ENCODE assay signal across 10 mouse cellular contexts in the genomic region with DNA sequence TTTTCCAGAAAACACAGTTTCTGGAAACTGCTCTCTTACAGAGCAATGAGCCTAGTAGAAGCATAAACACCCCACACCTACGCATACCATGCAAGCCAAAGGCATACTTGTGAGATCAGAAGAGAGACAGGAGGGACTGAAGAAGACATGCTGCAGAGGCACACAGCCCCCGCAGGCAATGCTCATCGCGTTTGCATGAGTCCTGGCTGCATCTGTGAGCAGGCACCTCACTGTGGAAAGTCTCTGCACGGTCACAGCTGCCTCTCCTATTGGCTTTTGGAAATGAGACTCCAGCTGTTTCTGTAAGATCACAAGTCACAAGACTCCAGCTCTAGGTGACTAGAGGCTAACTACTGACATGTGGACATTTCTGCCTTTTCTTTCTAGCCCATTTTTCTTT. TPM values are rescaled to one million over a fixed set of nuclear protein-coding genes. Genes with fewer than 3 reads are reported as not detected.
DNase-seq lines count a peak whose midpoint lies in the region; ATAC-seq and TF ChIP-seq lines count a peak whose summit lies in the region.
"Had no signal": no experiment of that assay in that cellular context is flagged by ENCODE, and none has a peak within 500 bp of the region (broad histone marks: within the 10 kb centered on the region; RNA-seq: fewer than 3 reads in every experiment).

No protein-coding gene starts in this region.

- 15% methylated on average over 5 of the region's 5 CpGs for WGBS in olfactory bulb, adult 2 months

- intact Hi-C loops in left cerebral cortex, postnatal 4 days (cut with DNase I) = no loop called here

- TF ChIP-seq POLR2A in olfactory bulb, adult 2 months (IDR thresholded peaks at IDR 0.05; ENCODE audit: insufficient read depth, low read depth, low read length) = no peak

- H3K4me3 ChIP-seq in olfactory bulb, adult 2 months (ENCODE audit: insufficient read depth, low read depth, low read length) = no peak overlapping the region
- H3K4me3 ChIP-seq: neural tube, embryonic 13.5 days had no signal

- DNase-seq in left cerebral cortex, adult 11 months (ENCODE audit: low spot score) = peak; percentile 43
- no peak for DNase-seq in left cerebral cortex, postnatal 4 days
- DNase-seq in NIH3T3 (ENCODE audit: low read depth) = peak; percentile 38
- DNase-seq in gonadal fat pad, adult 2 months (ENCODE audit: low read depth) = peak; percentile 36
- no peak for DNase-seq in lung, postnatal 10 days
- DNase-seq: cerebellum, adult 11-12 months had no signal

- H3K27ac ChIP-seq in olfactory bulb, adult 2 months (ENCODE audit: insufficient read depth, low read depth, low read length) = 0 out of 2 replicates have a peak overlapping the region, but pooled peaks have one; percentile 77
- H3K27ac ChIP-seq: neural tube, embryonic 13.5 days had no signal

- H3K4me1 ChIP-seq in olfactory bulb, adult 2 months (ENCODE audit: control insufficient read depth, insufficient read depth, low read length) = peaks cover 6% of the 10 kb centered on the region
- H3K4me1 ChIP-seq: neural tube, embryonic 13.5 days had no signal

- TF ChIP-seq CTCF in olfactory bulb, adult 2 months (IDR thresholded peaks at IDR 0.05; ENCODE audit: insufficient read depth, low read depth, low read length) = no peak

- no peak for ATAC-seq in erythroid progenitor cell, adult 5-6 weeks (replicated peaks; ENCODE audit: low FRiP score, poor library complexity, severe bottlenecking)

RNA-seq across cellular contexts. Expression of gene Gm9844, which starts 11.9 kb away (rescaled TPM):
- 1 to 10 TPM; 3.1 to 7.4 TPM for total RNA-seq in left cerebral cortex, postnatal 4 days (2021)
- polyA plus RNA-seq in gonadal fat pad, adult 2 months (2012; rRNA removed) = 2.1 and 2.2 TPM in 2 replicates
- polyA plus RNA-seq in olfactory bulb, adult 2 months (2012; ENCODE audit: insufficient read depth, insufficient read length, low replicate concordance, missing spikeins) = not detected in 2 replicates
- total RNA-seq in erythroid progenitor cell, adult 5-6 weeks (2015; ENCODE audit: low replicate concordance) = not detected in 2 replicates
- 0.90 and 3.6 TPM in 2 replicates for total RNA-seq in erythroid progenitor cell, adult 5-6 weeks (2017; ENCODE audit: low replicate concordance)

RNA-seq across cellular contexts. Expression of gene Lypd4, which starts 19.6 kb away (rescaled TPM):
- total RNA-seq in left cerebral cortex, postnatal 4 days (2021) = not detected
- 1.4 and 2.8 TPM in 2 replicates for polyA plus RNA-seq in gonadal fat pad, adult 2 months (2012; rRNA removed)
- not detected in 2 replicates for polyA plus RNA-seq in olfactory bulb, adult 2 months (2012; ENCODE audit: insufficient read depth, insufficient read length, low replicate concordance, missing spikeins)
- not detected in 2 replicates for total RNA-seq in erythroid progenitor cell, adult 5-6 weeks (2015; ENCODE audit: low replicate concordance)
- total RNA-seq in erythroid progenitor cell, adult 5-6 weeks (2017; ENCODE audit: low replicate concordance) = not detected in 2 replicates
- total RNA-seq: hematopoietic stem cell, adult 5-6 weeks had no signal
- polyA plus RNA-seq: neural tube, embryonic 13.5 days had no signal

RNA-seq across cellular contexts. Expression of gene Dmrtc2, which starts 19.7 kb away (rescaled TPM):
- not detected for total RNA-seq in left cerebral cortex, postnatal 4 days (2021)
- polyA plus RNA-seq in gonadal fat pad, adult 2 months (2012; rRNA removed) = 0.38 and 0.39 TPM in 2 replicates
- polyA plus RNA-seq in olfactory bulb, adult 2 months (2012; ENCODE audit: insufficient read depth, insufficient read length, low replicate concordance, missing spikeins) = not detected in 2 replicates
- not detected in 2 replicates for total RNA-seq in erythroid progenitor cell, adult 5-6 weeks (2015; ENCODE audit: low replicate concordance)
- total RNA-seq in erythroid progenitor cell, adult 5-6 weeks (2017; ENCODE audit: low replicate concordance) = not detected in 2 replicates
- total RNA-seq: hematopoietic stem cell, adult 5-6 weeks had no signal
- polyA plus RNA-seq: neural tube, embryonic 13.5 days had no signal

RNA-seq across cellular contexts. Expression of gene Rps19, which starts 34.0 kb away (rescaled TPM):
- 1,000 to 10,000 TPM in 1 of 2 experiments, 100 to 1,000 TPM in 1; 915 to 1,028 TPM for total RNA-seq in left cerebral cortex, postnatal 4 days (2021)
- 468 and 584 TPM in 2 replicates for polyA plus RNA-seq in gonadal fat pad, adult 2 months (2012; rRNA removed)
- polyA plus RNA-seq in olfactory bulb, adult 2 months (2012; ENCODE audit: insufficient read depth, insufficient read length, low replicate concordance, missing spikeins) = 1,132 TPM in 1 of 2 replicates, not detected in the other
- 818 and 840 TPM in 2 replicates for total RNA-seq in erythroid progenitor cell, adult 5-6 weeks (2015; ENCODE audit: low replicate concordance)
- total RNA-seq in erythroid progenitor cell, adult 5-6 weeks (2017; ENCODE audit: low replicate concordance) = 217 and 310 TPM in 2 replicates

RNA-seq across cellular contexts. Expression of gene Cd79a, which starts 47.0 kb away (rescaled TPM):
- total RNA-seq in left cerebral cortex, postnatal 4 days (2021) = under 1 TPM; 0.24 to 0.52 TPM
- polyA plus RNA-seq in gonadal fat pad, adult 2 months (2012; rRNA removed) = 2.5 and 4.3 TPM in 2 replicates
- polyA plus RNA-seq in olfactory bulb, adult 2 months (2012; ENCODE audit: insufficient read depth, insufficient read length, low replicate concordance, missing spikeins) = not detected in 2 replicates
- total RNA-seq in erythroid progenitor cell, adult 5-6 weeks (2015; ENCODE audit: low replicate concordance) = 56.2 and 74.6 TPM in 2 replicates
- total RNA-seq in erythroid progenitor cell, adult 5-6 weeks (2017; ENCODE audit: low replicate concordance) = 12.7 and 14.7 TPM in 2 replicates
- total RNA-seq: hematopoietic stem cell, adult 5-6 weeks had no signal

Comparison
In these comparisons a context has a peak if more than half of its experiments do, and no peak if none do; other contexts are left out.
1. DNase-seq: peak in left cerebral cortex, adult 11 months (single experiment), NIH3T3 (single experiment) and gonadal fat pad, adult 2 months (single experiment); none in left cerebral cortex, postnatal 4 days (single experiment) and lung, postnatal 10 days (single experiment).